Mouse (Mus musculus): ENCODE results near the gene Espn.

- no peak for TF ChIP-seq CTCF (IDR thresholded peaks at IDR 0.05)
- TF ChIP-seq EP300 (IDR thresholded peaks at IDR 0.05): no peak
Measured at GRCm38 (mm10) chr4:152110689-152111088, 41.5 kb downstream of the Espn start.

Measured in lung, postnatal 0 days (tissue).